Mouse (Mus musculus): ENCODE data around the gene Rpusd3. TPM values are rescaled to one million over a fixed set of nuclear protein-coding genes. Genes with fewer than 3 reads are reported as not detected.

Gene Rpusd3
- 10.8 and 15.3 TPM in 2 replicates for total RNA-seq (2014; fragmentation: Nextera tagmentation)
- total RNA-seq (2017) = 11.2 and 18.9 TPM in 2 replicates

- ATAC-seq (replicated peaks; ENCODE audit: poor library complexity, severe bottlenecking) = peak; percentile 97
Observed at GRCm38 (mm10) chr6:113419199-113419587, at the start of gene Rpusd3. Gene Rpusd3, minus strand, starts transcription at chr6:113419340.

- ATAC-seq (replicated peaks; ENCODE audit: poor library complexity, severe bottlenecking) = peak; percentile 71
Observed at GRCm38 (mm10) chr6:113468512-113468911, 49.4 kb upstream of the Rpusd3 start.

DNA sequence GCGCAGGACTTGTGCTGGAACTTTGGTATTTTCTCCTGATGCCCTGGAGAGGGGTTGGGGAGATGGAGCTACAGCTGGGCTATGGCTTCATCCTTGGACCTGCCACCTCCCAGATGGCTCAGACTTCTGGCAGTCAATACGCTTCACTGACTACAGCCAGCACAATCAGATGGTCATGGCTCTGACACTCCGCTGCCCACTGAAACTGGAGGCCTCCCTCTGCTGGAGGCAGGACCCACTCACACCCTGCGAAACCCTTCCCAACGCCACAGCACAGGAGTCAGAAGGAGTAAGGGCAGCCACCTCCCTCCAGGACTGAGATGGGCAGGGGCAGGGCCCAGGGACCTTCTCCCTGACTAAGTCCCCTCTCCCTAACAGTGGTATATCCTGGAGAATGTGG lies 46.5 kb upstream of the Rpusd3 start:
- no peak for ATAC-seq (replicated peaks; ENCODE audit: poor library complexity, severe bottlenecking)

DNA sequence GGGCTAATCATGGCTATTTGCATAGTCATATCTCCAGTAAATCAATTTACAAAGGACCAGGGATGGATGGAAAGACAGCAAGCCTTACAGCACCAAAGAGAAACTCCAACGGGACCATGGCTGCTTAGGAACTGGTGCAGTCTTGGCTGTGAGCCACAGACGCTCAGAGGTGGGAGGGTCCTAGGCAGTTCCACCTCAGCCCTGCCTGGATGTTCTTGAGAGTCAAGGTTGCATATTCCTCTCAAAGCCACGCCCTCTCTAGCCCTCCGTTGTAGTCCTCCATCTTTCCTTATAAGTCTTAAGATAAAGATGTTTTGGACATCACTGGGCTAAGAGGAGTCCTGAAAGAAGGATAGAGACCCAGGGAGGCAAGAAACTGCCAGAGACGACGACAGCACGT lies 44.9 kb upstream of the Rpusd3 start:
- ATAC-seq (replicated peaks; ENCODE audit: poor library complexity, severe bottlenecking) = no peak

DNA sequence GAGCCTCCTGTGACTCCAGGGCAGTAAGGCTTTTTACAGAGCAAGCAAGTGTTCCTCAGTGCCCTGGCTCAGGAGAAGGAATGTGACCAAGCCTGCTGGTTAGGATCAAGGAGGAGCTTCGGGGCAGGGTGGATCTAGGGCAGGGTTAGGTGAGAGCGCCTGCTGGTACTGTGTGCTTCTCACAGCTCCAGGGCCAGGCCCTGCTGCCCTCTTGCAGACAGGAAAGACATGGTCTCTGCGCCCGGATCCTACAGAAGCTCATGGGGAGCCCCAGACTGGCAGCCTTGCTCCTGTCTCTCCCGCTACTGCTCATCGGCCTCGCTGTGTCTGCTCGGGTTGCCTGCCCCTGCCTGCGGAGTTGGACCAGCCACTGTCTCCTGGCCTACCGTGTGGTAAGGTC lies 39.5 kb upstream of the Rpusd3 start:
- ATAC-seq (replicated peaks; ENCODE audit: poor library complexity, severe bottlenecking) = no peak

- peak; percentile 61 for ATAC-seq (replicated peaks; ENCODE audit: poor library complexity, severe bottlenecking)
Observed at GRCm38 (mm10) chr6:113457952-113458534, 38.9 kb upstream of the Rpusd3 start, which contains the start of gene Il17re. Gene Il17re, plus strand, starts transcription at chr6:113458484.

DNA sequence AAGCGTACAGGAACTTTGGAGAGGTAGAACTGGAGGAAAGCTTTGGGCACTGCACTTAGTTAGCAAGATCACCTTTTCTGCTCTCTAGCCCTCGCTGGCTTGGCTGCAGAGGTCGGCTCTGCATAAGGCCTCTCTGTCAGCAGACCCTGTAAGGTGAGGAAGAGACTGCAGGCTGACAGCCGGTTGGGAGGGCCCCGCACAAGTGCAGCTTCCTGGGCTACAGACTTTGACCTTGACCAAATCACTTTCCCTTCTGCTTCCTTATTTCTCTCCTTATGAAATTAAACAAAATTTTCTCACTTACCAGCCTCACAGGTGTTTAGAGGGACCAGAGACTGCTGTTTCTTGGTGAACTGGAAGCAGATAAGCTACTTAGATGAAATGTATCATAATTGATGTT lies 35.9 kb upstream of the Rpusd3 start:
- peak; percentile 64 for ATAC-seq (replicated peaks; ENCODE audit: poor library complexity, severe bottlenecking)

- no peak for ATAC-seq (replicated peaks; ENCODE audit: poor library complexity, severe bottlenecking)
Observed at GRCm38 (mm10) chr6:113451839-113452238, 32.7 kb upstream of the Rpusd3 start.

GRCm38 (mm10) chr6:113447639-113448038 lies 28.5 kb upstream of the Rpusd3 start:
- ATAC-seq (replicated peaks; ENCODE audit: poor library complexity, severe bottlenecking) = no peak

GRCm38 (mm10) chr6:113444207-113444965 lies 25.2 kb upstream of the Rpusd3 start:
- ATAC-seq (replicated peaks; ENCODE audit: poor library complexity, severe bottlenecking) = peak; percentile 42

DNA sequence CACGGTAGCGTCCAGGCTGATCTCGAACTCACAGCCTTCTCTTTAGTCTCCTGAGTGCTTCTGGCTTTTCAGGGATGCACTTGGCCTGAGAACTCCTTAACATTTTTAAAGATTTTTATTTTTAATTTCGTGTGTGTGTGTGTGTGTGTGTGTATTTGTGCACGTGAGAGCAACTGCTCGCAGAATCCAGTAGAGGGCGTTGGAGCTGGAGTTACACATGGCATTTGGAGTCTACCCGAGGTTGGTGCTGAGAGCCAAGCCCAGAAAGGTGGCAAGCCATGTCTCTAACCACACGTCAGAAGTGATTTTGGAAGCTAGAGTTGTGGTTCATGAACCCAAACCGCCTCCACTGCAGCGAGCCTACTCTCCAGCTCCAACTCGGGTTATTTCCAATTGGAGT lies 24.0 kb upstream of the Rpusd3 start:
- ATAC-seq (replicated peaks; ENCODE audit: poor library complexity, severe bottlenecking) = 0 out of 2 replicates have a peak, but pooled peaks have one; percentile 14

- ATAC-seq (replicated peaks; ENCODE audit: poor library complexity, severe bottlenecking) = peak; percentile 86
Observed at GRCm38 (mm10) chr6:113442442-113443090, 23.4 kb upstream of the Rpusd3 start, which contains the start of gene Jagn1. Gene Jagn1, plus strand, starts transcription at chr6:113442569.

DNA sequence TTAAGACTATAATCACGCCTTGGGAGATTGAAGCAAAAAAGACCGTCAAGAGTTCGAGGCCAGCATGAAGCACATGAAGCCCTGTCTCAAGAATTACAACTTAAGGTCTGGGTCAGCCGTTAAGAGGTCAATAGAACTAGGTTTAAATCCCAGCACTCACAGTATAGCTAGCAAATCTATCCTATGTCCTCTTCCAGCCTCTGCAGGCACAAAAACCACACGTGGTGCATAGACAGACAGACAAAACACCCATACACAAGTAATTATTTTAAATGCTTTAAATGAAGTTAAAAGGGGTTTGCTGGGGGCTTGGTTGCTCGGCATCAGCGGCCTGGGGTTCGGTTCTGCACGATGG lies 22.9 kb upstream of the Rpusd3 start:
- ATAC-seq (replicated peaks; ENCODE audit: poor library complexity, severe bottlenecking) = no peak

- ATAC-seq (replicated peaks; ENCODE audit: poor library complexity, severe bottlenecking) = peak; percentile 73
Observed at GRCm38 (mm10) chr6:113441147-113441680, 22.1 kb upstream of the Rpusd3 start.

GRCm38 (mm10) chr6:113440686-113441085 lies 21.5 kb upstream of the Rpusd3 start:
- ATAC-seq (replicated peaks; ENCODE audit: poor library complexity, severe bottlenecking) = no peak

- ATAC-seq (replicated peaks; ENCODE audit: poor library complexity, severe bottlenecking) = no peak
Observed at GRCm38 (mm10) chr6:113438721-113439430, 19.7 kb upstream of the Rpusd3 start.

DNA sequence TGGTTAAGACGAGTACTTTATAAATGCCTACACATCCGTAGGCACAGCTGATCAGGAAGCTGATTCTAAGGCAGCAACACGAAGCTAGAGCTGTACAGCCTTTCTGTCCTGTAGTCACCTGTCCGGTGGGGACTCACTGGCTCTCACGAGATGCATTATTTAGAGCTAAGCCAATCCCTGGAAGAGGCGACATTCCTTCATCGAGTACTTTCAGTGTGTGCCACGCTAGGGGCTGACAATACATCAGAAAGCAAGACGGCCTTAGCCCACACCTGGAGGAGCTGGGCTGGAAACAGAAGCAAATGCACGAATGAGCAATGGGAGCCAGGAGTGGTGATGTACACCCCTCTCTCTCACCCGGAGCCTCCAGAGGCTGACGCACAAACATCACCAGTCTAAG lies 18.0 kb upstream of the Rpusd3 start:
- ATAC-seq (replicated peaks; ENCODE audit: poor library complexity, severe bottlenecking) = no peak

DNA sequence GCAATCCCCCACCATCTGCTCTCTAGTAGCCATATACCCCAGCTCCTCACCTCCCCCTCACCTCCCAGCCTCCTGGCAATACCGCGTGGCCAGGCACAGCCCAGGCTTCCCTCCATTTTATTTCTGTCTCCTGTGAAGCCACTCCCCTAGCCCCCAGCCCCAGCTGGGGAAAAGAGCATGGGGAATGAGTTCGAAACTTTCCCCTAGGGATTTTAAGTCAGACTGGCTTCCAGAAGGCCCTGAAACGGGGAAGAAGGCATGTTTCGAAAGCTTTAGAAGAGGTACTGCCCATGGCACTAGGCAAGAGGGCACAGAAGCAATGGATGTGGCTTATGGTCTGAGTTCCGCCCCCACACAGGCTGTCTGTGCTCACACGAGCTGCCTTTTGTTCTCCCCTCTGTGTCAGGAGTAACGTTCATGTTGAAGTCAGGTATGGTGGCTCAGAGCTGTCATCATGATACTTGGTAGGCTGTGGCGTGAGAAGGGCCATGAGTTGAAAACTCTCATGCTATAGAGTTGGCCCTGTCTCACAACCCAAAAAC lies 16.6 kb upstream of the Rpusd3 start, which contains the start of gene Cidec:
Gene Cidec, minus strand, starts transcription at position 97 of the 542 bp plus-strand sequence.
- ATAC-seq (replicated peaks; ENCODE audit: poor library complexity, severe bottlenecking) = no peak

DNA sequence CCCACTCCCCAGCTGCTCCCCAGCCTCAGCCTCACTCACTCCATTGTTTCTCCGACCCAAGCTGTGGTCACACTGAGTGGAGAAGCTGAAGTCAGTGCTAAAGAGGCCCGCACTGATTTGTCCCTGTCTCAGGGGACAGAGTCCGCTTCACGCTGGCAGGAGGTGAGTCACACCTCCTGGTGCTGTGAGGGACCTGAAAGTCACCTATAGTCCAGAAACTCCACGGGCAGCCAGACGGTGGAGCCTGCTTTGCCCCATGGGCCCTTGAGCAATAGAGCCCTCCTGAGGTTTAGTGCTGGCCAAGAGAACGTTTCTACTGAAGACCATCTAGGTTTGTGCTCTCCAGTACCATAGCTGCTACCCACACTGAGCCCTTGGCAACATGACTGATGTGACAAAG lies 15.6 kb upstream of the Rpusd3 start:
- ATAC-seq (replicated peaks; ENCODE audit: poor library complexity, severe bottlenecking) = no peak

- ATAC-seq (replicated peaks; ENCODE audit: poor library complexity, severe bottlenecking) = no peak
Observed at GRCm38 (mm10) chr6:113433661-113434060, 14.5 kb upstream of the Rpusd3 start.

All from granulocyte monocyte progenitor cell, adult 5-6 weeks (primary cell).